Mouse (Mus musculus) heart, postnatal 14 days (tissue): ENCODE results near the gene Dock6. TPM values are rescaled to one million over a fixed set of nuclear protein-coding genes. Genes with fewer than 3 reads are reported as not detected.
"Not testable (repeated sequence)": the region's sequence is repeated elsewhere in the genome, so short reads cannot be mapped to it uniquely, and the experiment has no call there.

Experiments used
- DNase-seq, 2 experiments: peaks; one replicate each; pipeline ENCODE4 v3.0.0; 2021 to 2022
- intact Hi-C: fragments of 180-260 bp; cut with DNase I; formaldehyde crosslinking; loops from one replicate; pipeline ENCODE4 v1.15.1; 2025
- total RNA-seq, 2 experiments: library from RNA; stranded (reverse); gene quantifications; 2 replicates each; pipeline ENCODE4 v1.2.3; 2021

The Dock6 gene
- total RNA-seq, 2 experiments from 2014 or later, result 46.1 to 57.3 TPM

- intact Hi-C loops, result loop anchor here (1.0 to 2.0 kb wide), 2 partner anchors 17 to 82 kb away; no protein-coding TSS in a partner anchor
- no peak for DNase-seq
Measured at GRCm38 (mm10) chr9:21787654-21788053, 64.8 kb downstream of the Dock6 start.

GRCm38 (mm10) chr9:21786906-21787305, 65.5 kb downstream of the Dock6 start:
- DNase-seq, result peak; percentile 80 to 81
- intact Hi-C loops, result loop anchor here (1.0 to 2.0 kb wide), 2 partner anchors 18 to 82 kb away; no protein-coding TSS in a partner anchor

- intact Hi-C loops, result loop anchor here (2.0 kb wide), 1 partner anchor 18 kb away; no protein-coding TSS in a partner anchor
- not testable (repeated sequence) for DNase-seq
Measured at GRCm38 (mm10) chr9:21786309-21786708, 66.1 kb downstream of the Dock6 start.

- intact Hi-C loops, result no loop called here
- DNase-seq, result no peak
Measured at GRCm38 (mm10) chr9:21784517-21785307, 67.7 kb downstream of the Dock6 start.

GRCm38 (mm10) chr9:21781657-21782468, 70.6 kb downstream of the Dock6 start:
- peak; percentile 54 to 66 for DNase-seq
- intact Hi-C loops, result no loop called here

GRCm38 (mm10) chr9:21777726-21778125, 74.7 kb downstream of the Dock6 start:
- intact Hi-C loops, result no loop called here
- DNase-seq, result no peak

- DNase-seq, result no peak
Measured at GRCm38 (mm10) chr9:21774353-21774752, 78.1 kb downstream of the Dock6 start.

GRCm38 (mm10) chr9:21773396-21773795, 79.0 kb downstream of the Dock6 start:
- intact Hi-C loops, DNase-seq: not testable (repeated sequence)

More at GRCm38 (mm10) chr9:21774353-21774752, 78.1 kb downstream of the Dock6 start:
- intact Hi-C loops, result no loop called here

GRCm38 (mm10) chr9:21769558-21770183, 82.8 kb downstream of the Dock6 start:
- intact Hi-C loops, result loop anchor here (2.0 kb wide), 1 partner anchor 27 kb away; no protein-coding TSS in a partner anchor
- peak; percentile 70 to 72 for DNase-seq

- DNase-seq, result peak; percentile 58 to 62
- intact Hi-C loops, result loop anchor here (2.0 kb wide), 1 partner anchor 28 kb away; no protein-coding TSS in a partner anchor
Measured at GRCm38 (mm10) chr9:21768511-21769411, 83.7 kb downstream of the Dock6 start.

- DNase-seq, result peak; percentile 71 to 72
- intact Hi-C loops, result loop anchor here (2.0 kb wide), 1 partner anchor 29 kb away; no protein-coding TSS in a partner anchor
Measured at GRCm38 (mm10) chr9:21767896-21768295, 84.5 kb downstream of the Dock6 start.

GRCm38 (mm10) chr9:21764084-21764999, 88.1 kb downstream of the Dock6 start:
- DNase-seq, result no peak
- intact Hi-C loops, result loop anchor here (5.0 kb wide), 1 partner anchor 147 kb away; the partner anchor contains the start of gene Smarca4

GRCm38 (mm10) chr9:21762135-21762534, 90.3 kb downstream of the Dock6 start:
- intact Hi-C loops, result loop anchor here (5.0 kb wide), 1 partner anchor 145 kb away; the partner anchor contains the start of gene Smarca4
- DNase-seq, result peak in 1 of 2 experiments; percentile 26

GRCm38 (mm10) chr9:21760155-21761088, 92.0 kb downstream of the Dock6 start, which contains the start of gene Spc24:
Gene Spc24, minus strand, starts transcription at chr9:21760303.
- intact Hi-C loops, result loop anchor here (5.0 kb wide), 1 partner anchor 143 kb away; the partner anchor contains the start of gene Smarca4
- DNase-seq, result peak; percentile 94 to 96

- intact Hi-C loops, result loop anchor here (5.0 kb wide), 1 partner anchor 142 kb away; the partner anchor contains the start of gene Smarca4
- DNase-seq, result no peak
Measured at GRCm38 (mm10) chr9:21759718-21760117, 92.7 kb downstream of the Dock6 start.

- DNase-seq, result no peak
- intact Hi-C loops, result no loop called here
Measured at GRCm38 (mm10) chr9:21758576-21759529, 93.6 kb downstream of the Dock6 start.
